Mouse (Mus musculus) subcutaneous adipose tissue, adult 2 months (tissue): ENCODE data around the gene Ms4a13. TPM values are rescaled to one million over a fixed set of nuclear protein-coding genes. Genes with fewer than 3 reads are reported as not detected.

Source experiments
- polyA plus RNA-seq: library from polyadenylated mRNA; depleted of rRNA; stranded (reverse); fragments of >200 nt; gene quantifications from 2 replicates; pipeline ENCODE4 v1.2.3, GENCODE M21; 2012; ENCODE audit warnings: low replicate concordance; rRNA removed

Ms4a13 gene
- polyA plus RNA-seq: not detected in 2 replicates

DNA sequence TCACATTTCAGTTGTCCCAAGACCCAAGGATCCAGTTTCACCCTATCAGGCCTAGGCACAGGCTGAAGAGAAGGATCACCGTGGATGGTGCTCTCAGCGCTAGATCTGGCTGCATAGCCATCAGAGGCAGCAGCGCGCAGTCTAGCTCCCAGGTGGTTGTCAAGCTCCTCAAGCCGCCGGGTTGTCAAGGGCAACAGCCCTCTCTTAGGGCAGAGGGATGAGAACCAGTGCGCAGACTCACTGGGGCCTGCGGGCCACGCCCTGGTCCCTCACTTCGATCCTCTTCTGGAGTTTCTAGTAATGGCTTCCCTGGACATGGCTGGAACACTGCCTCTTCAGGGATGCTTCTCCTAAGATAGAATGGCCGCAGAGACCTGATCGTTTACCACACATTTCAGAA is at the start of gene Ms4a13:
TSS of gene Ms4a13 (minus strand) at position 192 of the 400 bp plus-strand sequence.

DNA sequence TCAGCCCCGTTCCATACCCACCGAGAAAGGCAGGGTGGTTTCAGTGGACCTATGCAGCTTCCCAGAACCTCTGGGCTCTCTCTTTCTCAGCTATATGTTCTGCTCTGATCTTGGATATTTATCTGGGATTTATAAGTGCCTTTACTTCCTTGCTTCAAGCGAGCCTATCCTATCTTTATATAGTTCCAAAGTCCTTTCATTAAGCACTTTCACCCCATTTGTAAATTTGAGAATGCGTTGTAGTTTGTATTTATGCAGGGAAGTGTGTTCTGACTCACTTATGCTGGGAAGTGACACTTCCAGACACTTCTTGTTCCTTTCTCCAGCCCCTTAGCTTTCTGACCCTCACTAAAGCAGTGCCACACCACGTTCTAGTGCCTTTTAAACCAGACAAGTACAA is 35.8 kb upstream of the Ms4a13 start, which contains the start of gene Ms4a12:
TSS of gene Ms4a12 (minus strand) at position 101 of the 400 bp plus-strand sequence.

GRCm38 (mm10) chr19:11165172-11165571 is 31.4 kb downstream of the Ms4a13 start, which contains the start of gene 1700025F22Rik:
Gene 1700025F22Rik, minus strand, starts transcription at chr19:11165320.

DNA sequence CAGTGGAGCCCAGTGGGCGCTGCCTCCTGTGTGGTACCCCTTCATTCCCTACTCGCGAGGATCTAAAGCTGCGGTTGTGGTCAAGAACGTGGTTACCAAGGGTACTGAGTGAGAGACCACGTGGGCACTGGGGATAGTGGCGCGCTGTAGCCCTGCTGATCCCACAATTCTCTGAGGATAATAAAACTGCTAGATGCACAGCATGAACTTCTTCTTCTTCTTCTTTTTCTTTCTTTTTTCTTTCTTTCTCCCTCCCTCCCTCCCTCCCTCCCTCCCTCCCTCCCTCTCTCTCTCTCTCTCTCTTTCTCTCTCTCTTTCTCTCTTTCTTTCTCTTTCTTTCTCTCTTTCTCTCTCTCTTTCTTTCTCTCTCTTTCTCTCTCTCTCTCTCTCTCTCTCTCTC is 65.8 kb downstream of the Ms4a13 start, which contains the start of gene 1700017D01Rik:
TSS of gene 1700017D01Rik (minus strand) at position 101 of the 400 bp plus-strand sequence.

Other genes with a start within 250 kb of the Ms4a13 start
- gene Ccdc86, start 247.5 kb downstream of the Ms4a13 start, polyA plus RNA-seq: 6.0 and 10.1 TPM in 2 replicates
- gene Ms4a10, start 222.1 kb downstream of the Ms4a13 start, polyA plus RNA-seq: 0.50 TPM in 1 of 2 replicates, not detected in the other
- gene Ms4a15, start 203.5 kb downstream of the Ms4a13 start, polyA plus RNA-seq: 0.10 TPM in 1 of 2 replicates, not detected in the other
- gene Ms4a18, start 178.7 kb downstream of the Ms4a13 start, polyA plus RNA-seq: not detected in 2 replicates
- gene Ms4a8a, start 115.6 kb downstream of the Ms4a13 start, polyA plus RNA-seq: 4.3 and 6.3 TPM in 2 replicates
- not detected in 2 replicates for gene 1700017D01Rik, start 65.9 kb downstream of the Ms4a13 start, polyA plus RNA-seq
- gene 1700025F22Rik, start 31.4 kb downstream of the Ms4a13 start, polyA plus RNA-seq: not detected in 2 replicates
- gene Ms4a12, start 35.7 kb upstream of the Ms4a13 start, polyA plus RNA-seq: not detected in 2 replicates
- 0.10 and 0.34 TPM in 2 replicates for gene Ms4a1, start 69.5 kb upstream of the Ms4a13 start, polyA plus RNA-seq
- not detected in 2 replicates for gene Ms4a5, start 87.1 kb upstream of the Ms4a13 start, polyA plus RNA-seq
- 0.90 and 0.93 TPM in 2 replicates for gene Ms4a14, start 117.7 kb upstream of the Ms4a13 start, polyA plus RNA-seq
- 3.7 and 19.3 TPM in 2 replicates for gene Ms4a7, start 139.4 kb upstream of the Ms4a13 start, polyA plus RNA-seq
- gene Ms4a4a, start 178.8 kb upstream of the Ms4a13 start, polyA plus RNA-seq: 1.6 and 3.1 TPM in 2 replicates
- 0.42 and 4.8 TPM in 2 replicates for gene Ms4a4c, start 208.0 kb upstream of the Ms4a13 start, polyA plus RNA-seq
- 4.2 and 6.2 TPM in 2 replicates for gene Ms4a4b, start 246.8 kb upstream of the Ms4a13 start, polyA plus RNA-seq